Mouse (Mus musculus) heart, postnatal 4 days (tissue): ENCODE measurements at regions not wholly inside any gene's neighbourhood (a gene's known extent, or its start where the extent isn't known, plus 50 kb on each side); places are given as distances from the start of the nearest gene placed in this dataset.

Source experiments
- DNase-seq: peaks from one replicate; pipeline ENCODE4 v3.0.0; 2021

- DNase-seq, result no peak
These were observed 80.5 kb upstream of the Zwint start for GRCm38 (mm10) chr10:72573991-72574652.

- no peak for DNase-seq
These were observed 76.9 kb upstream of the Zwint start for GRCm38 (mm10) chr10:72577713-72578112.

- DNase-seq, result no peak
These were observed 76.1 kb upstream of the Zwint start for GRCm38 (mm10) chr10:72578501-72578900.

DNA sequence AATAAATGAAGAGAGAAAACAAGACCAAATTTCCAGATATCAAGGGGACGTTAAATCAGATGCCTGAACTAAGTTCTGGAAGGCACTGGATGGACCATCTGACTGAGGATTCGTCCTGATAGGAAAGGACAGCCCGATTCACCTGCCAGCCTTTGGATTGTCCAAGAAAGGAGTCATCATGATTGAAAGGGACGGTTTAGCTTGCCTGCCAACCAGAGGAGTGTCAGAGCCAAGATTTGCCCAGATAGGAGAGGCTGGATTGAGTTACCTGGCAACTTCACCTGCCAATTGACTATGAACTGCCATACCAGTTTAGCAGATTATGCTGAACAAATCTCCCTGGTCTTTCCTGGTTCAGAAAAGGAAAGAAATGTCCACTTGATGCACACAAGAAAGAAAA, 73.3 kb upstream of the Zwint start:
- DNase-seq, result no peak

DNA sequence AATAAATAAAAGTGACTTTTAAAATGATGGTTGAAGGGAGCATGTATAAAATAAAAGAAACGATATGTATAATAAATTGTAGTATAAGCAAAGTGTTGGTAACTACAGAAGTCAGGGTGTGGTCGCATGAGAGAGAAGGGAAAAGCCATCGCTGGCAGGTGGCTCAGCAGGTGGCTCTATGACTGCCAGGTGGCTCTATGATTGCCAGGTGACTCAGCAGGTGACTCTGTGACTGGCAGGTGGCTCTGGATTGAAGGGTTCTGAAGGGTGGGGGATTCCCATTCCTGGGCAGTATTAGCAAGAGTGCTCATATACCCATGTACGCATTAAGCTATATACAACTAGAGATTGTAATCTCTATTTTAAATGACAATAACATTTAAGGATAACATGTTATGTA, 66.1 kb upstream of the Zwint start:
- no peak for DNase-seq

- DNase-seq, result no peak
These were observed 61.6 kb upstream of the Zwint start for GRCm38 (mm10) chr10:72593049-72593448.
